Mouse (Mus musculus) liver, postnatal 0 days (tissue): ENCODE results near the gene Tax1bp1. TPM values are rescaled to one million over a fixed set of nuclear protein-coding genes. Genes with fewer than 3 reads are reported as not detected.

Experiments used
- ATAC-seq: fragments of 200-750 bp; cut with Nextera tagmentation; 2 replicates; pipeline ENCODE4 v1.8.0; 2017; ENCODE audit warnings: mild to moderate bottlenecking, moderate library complexity
- DNase-seq: peaks from one replicate; pipeline ENCODE4 v3.0.0-alpha.2; 2016
- H3K27ac ChIP-seq: fragments of 300-500 bp; sonication (generic); 2 replicates; pipeline ENCODE4 v1.5.1; 2014; ENCODE audit warnings: antibody characterized with exemption, moderate library complexity, mild to moderate bottlenecking, low read depth
- H3K27me3 ChIP-seq: fragments of 300-500 bp; sonication (generic); 2 replicates; pipeline ENCODE4 v1.6.1; 2014; ENCODE audit warnings: low read length, control low read depth, mixed read lengths; ENCODE audit not compliant: insufficient read depth
- H3K36me3 ChIP-seq: fragments of 300-500 bp; sonication (generic); replicated peaks from 2 replicates; pipeline ENCODE4 v1.6.1; 2014; ENCODE audit warnings: mild to moderate bottlenecking, control low read depth, low read length, moderate library complexity, mixed read lengths; ENCODE audit not compliant: insufficient read depth
- H3K4me1 ChIP-seq: fragments of 300-500 bp; sonication (generic); 2 replicates; pipeline ENCODE4 v1.6.1; 2014; ENCODE audit warnings: antibody characterized with exemption, mild to moderate bottlenecking, control low read depth; ENCODE audit not compliant: insufficient read depth
- H3K4me2 ChIP-seq: fragments of 300-500 bp; sonication (generic); 2 replicates; pipeline ENCODE4 v1.6.1; 2014; ENCODE audit warnings: low read depth, mild to moderate bottlenecking, low read length, moderate library complexity, mixed read lengths
- H3K4me3 ChIP-seq: fragments of 300-500 bp; sonication (generic); 2 replicates; pipeline ENCODE4 v1.5.1; 2014; ENCODE audit warnings: low read depth, low read length
- H3K9ac ChIP-seq: fragments of 300-500 bp; sonication (generic); replicated peaks from 2 replicates; pipeline ENCODE4 v1.6.1; 2014; ENCODE audit warnings: mild to moderate bottlenecking, moderate library complexity
- H3K9me3 ChIP-seq: fragments of 300-500 bp; sonication (generic); 2 replicates; pipeline ENCODE4 v1.6.1; 2016; ENCODE audit warnings: mild to moderate bottlenecking, control low read depth, low read length, mixed read lengths
- CTCF ChIP-seq: sonication (generic); IDR thresholded peaks from 2 replicates; pipeline ENCODE4 v1.5.1; 2016; ENCODE audit warnings: antibody characterized with exemption, low read depth
- EP300 ChIP-seq: IDR thresholded peaks from 2 replicates; pipeline ENCODE4 v1.6.1; 2016; ENCODE audit warnings: antibody characterized with exemption, low read depth, mild to moderate bottlenecking
- WGBS: fragments of 180-500 bp; shearing (Covaris S2); extraction: QIAGEN DNeasy Blood & Tissue Kit; methylation state at CpG from one replicate; pipeline ENCODE4 v1.1.7; 2014; ENCODE audit not compliant: insufficient replicate concordance; 5-methylcytosine and 5-hydroxymethylcytosine counted together
- polyA plus RNA-seq: library from polyadenylated mRNA; unstranded; fragments of >200 nt; fragmentation: Nextera tagmentation; extraction: Ambion mirVana; gene quantifications from 2 replicates; pipeline ENCODE4 v1.2.1, GENCODE M21; 2015

Gene Tax1bp1
- polyA plus RNA-seq, 1 experiment from 2014 or later = 117 TPM

- H3K27me3 ChIP-seq = no peaks in the 10 kb centered on the region
- no peaks in the 10 kb centered on the region for H3K9me3 ChIP-seq
- peak; percentile 59 for ATAC-seq
- H3K4me1 ChIP-seq = peaks cover 7% of the 10 kb centered on the region; the same call in 1 of the 2 replicates
- TF ChIP-seq CTCF = no peak
- TF ChIP-seq EP300 = peak; percentile 76
- peak; percentile 28 for DNase-seq
- peak overlapping the region; percentile 57 for H3K27ac ChIP-seq
- no peaks in the 10 kb centered on the region; the same call in 1 of the 2 replicates for H3K36me3 ChIP-seq
- no peak overlapping the region for H3K9ac ChIP-seq
- H3K4me2 ChIP-seq = 0 out of 2 replicates have a peak overlapping the region, but pooled peaks have one; percentile 26
- WGBS = 38% methylated on average over 9 of the region's 9 CpGs
- H3K4me3 ChIP-seq = no peak overlapping the region
These were observed 88.7 kb downstream of the Tax1bp1 start for GRCm38 (mm10) chr6:52802181-52802580.

- Histone ChIP-seq H3K4me3 (no peak overlapping the region), H3K27ac (no peak overlapping the region), H3K9me3 (no peaks in the 10 kb centered on the region), H3K9ac (no peak overlapping the region), H3K4me2 (no peak overlapping the region), H3K27me3 (no peaks in the 10 kb centered on the region), H3K36me3 (no peaks in the 10 kb centered on the region), H3K4me1 (peaks cover 7% of the 10 kb centered on the region; the same call in 1 of the 2 replicates)
- DNase-seq (no peak), ATAC-seq (no peak)
- WGBS = 91% methylated on average over 3 of the region's 3 CpGs
- TF ChIP-seq EP300 (no peak), CTCF (no peak)
These were observed 91.8 kb downstream of the Tax1bp1 start for GRCm38 (mm10) chr6:52805237-52805856.

Other genes with a start within 250 kb of the Tax1bp1 start
- gene Hibadh, start 73.3 kb upstream of the Tax1bp1 start, polyA plus RNA-seq = 110 and 117 TPM in 2 replicates